Mouse (Mus musculus): Measurements from ENCODE around the gene Ppp1r3d. TPM values are rescaled to one million over a fixed set of nuclear protein-coding genes. Genes with fewer than 3 reads are reported as not detected.

The Ppp1r3d gene
- total RNA-seq, 2 experiments from 2014 or later = 5.8 to 7.5 TPM

- ATAC-seq (ENCODE audit: poor library complexity, severe bottlenecking) = no peak
These were observed 827 bp upstream of the Ppp1r3d start for GRCm38 (mm10) chr2:178415150-178415448.

GRCm38 (mm10) chr2:178413481-178414260 is 601 bp downstream of the Ppp1r3d start:
- ATAC-seq (ENCODE audit: poor library complexity, severe bottlenecking) = no peak

DNA sequence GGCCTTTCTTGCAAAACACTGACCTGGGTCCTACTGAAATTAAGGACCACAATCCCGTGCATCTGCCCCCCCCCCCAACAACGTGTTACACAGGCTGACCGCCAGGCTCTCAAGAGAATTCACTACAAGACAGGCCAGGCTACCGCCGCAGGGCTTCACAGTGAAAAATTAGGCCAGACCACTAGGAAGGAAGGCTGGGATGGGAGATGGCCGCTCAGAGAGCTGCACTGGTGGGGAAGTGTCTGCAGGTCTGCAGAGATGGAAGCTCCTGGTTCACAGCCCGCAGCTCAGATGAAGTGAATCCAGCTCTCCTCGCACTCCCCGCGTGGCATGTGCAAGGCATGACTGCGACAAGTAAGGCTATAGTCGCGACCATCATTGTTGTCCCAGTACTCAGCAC is 1.2 kb downstream of the Ppp1r3d start:
- ATAC-seq (ENCODE audit: poor library complexity, severe bottlenecking) = no peak

DNA sequence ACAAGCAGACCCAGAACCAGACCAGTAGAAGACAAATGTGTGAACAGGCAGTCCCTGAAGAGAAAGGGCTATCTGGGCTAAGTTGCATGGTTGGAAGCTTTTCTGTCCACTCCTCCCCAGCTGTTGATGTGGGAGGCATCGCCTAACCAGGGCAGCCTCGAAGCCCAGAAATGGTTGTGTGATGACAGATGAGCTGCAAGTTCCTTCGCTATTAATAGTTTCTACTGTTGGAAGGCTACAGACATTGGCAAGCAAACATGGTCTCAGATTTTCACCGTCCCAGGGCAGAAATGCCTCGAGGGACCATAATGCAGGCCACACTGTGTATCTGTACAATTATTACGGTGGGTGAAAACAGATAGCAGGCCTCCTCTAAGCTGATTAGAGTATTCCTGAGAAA is 1.7 kb downstream of the Ppp1r3d start:
- ATAC-seq (ENCODE audit: poor library complexity, severe bottlenecking) = no peak

DNA sequence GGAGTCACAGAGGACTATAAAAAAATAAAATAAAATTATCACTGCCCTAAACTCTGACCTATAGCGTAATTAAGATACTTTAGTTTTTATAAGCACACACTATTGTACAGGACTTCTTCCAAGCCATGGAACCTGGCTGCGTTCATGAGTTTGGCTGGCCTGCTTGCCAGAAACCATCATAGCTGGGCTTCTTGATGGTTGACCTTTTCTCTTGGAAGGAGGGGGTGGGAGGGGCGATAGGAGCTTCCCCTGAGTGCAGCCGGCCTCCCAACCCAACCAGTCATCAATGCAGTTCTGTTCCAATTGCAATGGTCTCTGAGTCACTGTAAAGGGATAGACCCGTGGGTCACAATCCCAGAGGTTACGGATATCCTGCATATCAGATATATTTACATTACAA is 4.0 kb downstream of the Ppp1r3d start:
- no peak for ATAC-seq (ENCODE audit: poor library complexity, severe bottlenecking)

- peak; percentile 67 for ATAC-seq (ENCODE audit: poor library complexity, severe bottlenecking)
These were observed 5.2 kb downstream of the Ppp1r3d start for GRCm38 (mm10) chr2:178409024-178409423.

GRCm38 (mm10) chr2:178407053-178407815 is 7.0 kb downstream of the Ppp1r3d start, which contains the start of gene Sycp2:
Sycp2 (minus strand) TSS chr2:178407685.
- ATAC-seq (ENCODE audit: poor library complexity, severe bottlenecking) = peak; percentile 25

Other genes starting within 250 kb of the Ppp1r3d start
- 0.96 and 3.1 TPM in 2 replicates for gene Sycp2, start 6.8 kb downstream of the Ppp1r3d start, total RNA-seq (2015)
- 1.4 and 1.5 TPM in 2 replicates for gene Sycp2, start 6.8 kb downstream of the Ppp1r3d start, total RNA-seq (2017)
- gene Fam217b, start 52 bp upstream of the Ppp1r3d start, total RNA-seq (2015) = 10.2 and 16.0 TPM in 2 replicates
- gene Fam217b, start 52 bp upstream of the Ppp1r3d start, total RNA-seq (2017) = 5.9 and 8.6 TPM in 2 replicates
- gene Cdh26, start 16.1 kb upstream of the Ppp1r3d start, total RNA-seq (2015) = not detected in 2 replicates
- not detected in 2 replicates for gene Cdh26, start 16.1 kb upstream of the Ppp1r3d start, total RNA-seq (2017)